Mouse (Mus musculus): ENCODE data around the gene Gm21983. TPM values are rescaled to one million over a fixed set of nuclear protein-coding genes. Genes with fewer than 3 reads are reported as not detected.
A peak's percentile ranks its signal among the peaks of the same experiment; 100 is the strongest.

Gene Gm21983
- polyA plus RNA-seq, 1 experiment from 2014 or later = not detected

- no peaks in the 10 kb centered on the region for H3K27me3 ChIP-seq (ENCODE audit: control insufficient read depth, insufficient read depth, low read length)
- WGBS = 80% methylated on average over 11 of the region's 11 CpGs
- H3K4me3 ChIP-seq (ENCODE audit: low read depth, low read length) = no peak overlapping the region
- no peaks in the 10 kb centered on the region for H3K9me3 ChIP-seq (ENCODE audit: control insufficient read depth, low read length)
- H3K4me1 ChIP-seq (ENCODE audit: control insufficient read depth, insufficient read depth, low read length) = peaks cover 4% of the 10 kb centered on the region; the same call in 1 of the 2 replicates
- H3K4me2 ChIP-seq = no peak overlapping the region
- no peak overlapping the region for H3K27ac ChIP-seq (ENCODE audit: low read depth, low read length)
- ATAC-seq (ENCODE audit: low FRiP score) (no peak), DNase-seq (ENCODE audit: low spot score, missing footprints) (no peak)
- 0 out of 2 replicates have a peak, but pooled peaks cover 5% of the 10 kb centered on the region for H3K36me3 ChIP-seq (ENCODE audit: control insufficient read depth, insufficient read depth, low read length)
- H3K9ac ChIP-seq (ENCODE audit: low read length) = no peak overlapping the region
Measured at GRCm38 (mm10) chr7:27219937-27220336, 39.1 kb upstream of the Gm21983 start.

GRCm38 (mm10) chr7:27218586-27218985 lies 37.7 kb upstream of the Gm21983 start:
- H3K36me3 ChIP-seq (ENCODE audit: control insufficient read depth, insufficient read depth, low read length) = 0 out of 2 replicates have a peak, but pooled peaks cover 5% of the 10 kb centered on the region

GRCm38 (mm10) chr7:27212626-27213025 lies 31.7 kb upstream of the Gm21983 start:
- Histone ChIP-seq H3K27ac (ENCODE audit: low read depth, low read length) (no peak overlapping the region), H3K4me1 (ENCODE audit: control insufficient read depth, insufficient read depth, low read length) (no peaks in the 10 kb centered on the region), H3K4me3 (ENCODE audit: low read depth, low read length) (no peak overlapping the region), H3K36me3 (ENCODE audit: control insufficient read depth, insufficient read depth, low read length) (peaks cover 23% of the 10 kb centered on the region; the same call in 1 of the 2 replicates), H3K9me3 (ENCODE audit: control insufficient read depth, low read length) (no peaks in the 10 kb centered on the region), H3K9ac (ENCODE audit: low read length) (no peak overlapping the region), H3K4me2 (no peak overlapping the region), H3K27me3 (ENCODE audit: control insufficient read depth, insufficient read depth, low read length) (no peaks in the 10 kb centered on the region)
- WGBS = 88% methylated on average over 2 of the region's 2 CpGs
- ATAC-seq (ENCODE audit: low FRiP score) (no peak), DNase-seq (ENCODE audit: low spot score, missing footprints) (no peak)

More at GRCm38 (mm10) chr7:27218586-27218985, 37.7 kb upstream of the Gm21983 start:
- H3K4me2 ChIP-seq = no peak overlapping the region
- no peaks in the 10 kb centered on the region for H3K4me1 ChIP-seq (ENCODE audit: control insufficient read depth, insufficient read depth, low read length)
- H3K4me3 ChIP-seq (ENCODE audit: low read depth, low read length) = no peak overlapping the region
- no peaks in the 10 kb centered on the region for H3K27me3 ChIP-seq (ENCODE audit: control insufficient read depth, insufficient read depth, low read length)
- H3K9me3 ChIP-seq (ENCODE audit: control insufficient read depth, low read length) = no peaks in the 10 kb centered on the region
- DNase-seq (ENCODE audit: low spot score, missing footprints) (no peak), ATAC-seq (ENCODE audit: low FRiP score) (no peak)
- no peak overlapping the region for H3K27ac ChIP-seq (ENCODE audit: low read depth, low read length)
- 91% methylated on average over 7 of the region's 7 CpGs for WGBS
- no peak overlapping the region for H3K9ac ChIP-seq (ENCODE audit: low read length)

GRCm38 (mm10) chr7:27203730-27204449 lies 23.0 kb upstream of the Gm21983 start:
- Histone ChIP-seq H3K27me3 (ENCODE audit: control insufficient read depth, insufficient read depth, low read length) (no peaks in the 10 kb centered on the region), H3K9ac (ENCODE audit: low read length) (no peak overlapping the region), H3K4me3 (ENCODE audit: low read depth, low read length) (no peak overlapping the region), H3K27ac (ENCODE audit: low read depth, low read length) (no peak overlapping the region), H3K4me2 (no peak overlapping the region), H3K36me3 (ENCODE audit: control insufficient read depth, insufficient read depth, low read length) (peaks cover 15% of the 10 kb centered on the region), H3K9me3 (ENCODE audit: control insufficient read depth, low read length) (no peaks in the 10 kb centered on the region), H3K4me1 (ENCODE audit: control insufficient read depth, insufficient read depth, low read length) (no peaks in the 10 kb centered on the region)
- 95% methylated on average over 8 of the region's 8 CpGs for WGBS
- DNase-seq (ENCODE audit: low spot score, missing footprints) (peak; percentile 28), ATAC-seq (ENCODE audit: low FRiP score) (no peak)

- Histone ChIP-seq H3K9ac (ENCODE audit: low read length) (no peak overlapping the region), H3K4me1 (ENCODE audit: control insufficient read depth, insufficient read depth, low read length) (peaks cover 16% of the 10 kb centered on the region), H3K36me3 (ENCODE audit: control insufficient read depth, insufficient read depth, low read length) (peaks cover 8% of the 10 kb centered on the region), H3K4me3 (ENCODE audit: low read depth, low read length) (no peak overlapping the region), H3K27me3 (ENCODE audit: control insufficient read depth, insufficient read depth, low read length) (no peaks in the 10 kb centered on the region), H3K9me3 (ENCODE audit: control insufficient read depth, low read length) (no peaks in the 10 kb centered on the region), H3K4me2 (no peak overlapping the region), H3K27ac (ENCODE audit: low read depth, low read length) (no peak overlapping the region)
- no peak for ATAC-seq (ENCODE audit: low FRiP score)
- DNase-seq (ENCODE audit: low spot score, missing footprints) = peak; percentile 23
- WGBS = 90% methylated on average over 8 of the region's 8 CpGs
Measured at GRCm38 (mm10) chr7:27198779-27199178, 17.9 kb upstream of the Gm21983 start.

GRCm38 (mm10) chr7:27198355-27198754 lies 17.5 kb upstream of the Gm21983 start:
- DNase-seq (ENCODE audit: low spot score, missing footprints) (no peak), ATAC-seq (ENCODE audit: low FRiP score) (no peak)
- no peak overlapping the region for H3K9ac ChIP-seq (ENCODE audit: low read length)
- H3K36me3 ChIP-seq (ENCODE audit: control insufficient read depth, insufficient read depth, low read length) = peaks cover 7% of the 10 kb centered on the region
- no peak overlapping the region for H3K4me2 ChIP-seq
- peaks cover 17% of the 10 kb centered on the region for H3K4me1 ChIP-seq (ENCODE audit: control insufficient read depth, insufficient read depth, low read length)
- no peaks in the 10 kb centered on the region for H3K9me3 ChIP-seq (ENCODE audit: control insufficient read depth, low read length)
- H3K27me3 ChIP-seq (ENCODE audit: control insufficient read depth, insufficient read depth, low read length) = no peaks in the 10 kb centered on the region
- no peak overlapping the region for H3K27ac ChIP-seq (ENCODE audit: low read depth, low read length)
- no peak overlapping the region for H3K4me3 ChIP-seq (ENCODE audit: low read depth, low read length)

GRCm38 (mm10) chr7:27197634-27198033 lies 16.7 kb upstream of the Gm21983 start:
- ATAC-seq (ENCODE audit: low FRiP score) (no peak), DNase-seq (ENCODE audit: low spot score, missing footprints) (no peak)
- no peak overlapping the region for H3K9ac ChIP-seq (ENCODE audit: low read length)
- H3K27me3 ChIP-seq (ENCODE audit: control insufficient read depth, insufficient read depth, low read length) = no peaks in the 10 kb centered on the region
- peaks cover 17% of the 10 kb centered on the region for H3K4me1 ChIP-seq (ENCODE audit: control insufficient read depth, insufficient read depth, low read length)
- WGBS = 89% methylated on average over 8 of the region's 8 CpGs
- no peak overlapping the region for H3K4me3 ChIP-seq (ENCODE audit: low read depth, low read length)
- no peak overlapping the region for H3K4me2 ChIP-seq
- H3K36me3 ChIP-seq (ENCODE audit: control insufficient read depth, insufficient read depth, low read length) = peaks cover 3% of the 10 kb centered on the region
- H3K9me3 ChIP-seq (ENCODE audit: control insufficient read depth, low read length) = no peaks in the 10 kb centered on the region
- H3K27ac ChIP-seq (ENCODE audit: low read depth, low read length) = no peak overlapping the region

- Histone ChIP-seq H3K36me3 (ENCODE audit: control insufficient read depth, insufficient read depth, low read length) (peaks cover 6% of the 10 kb centered on the region), H3K9me3 (ENCODE audit: control insufficient read depth, low read length) (no peaks in the 10 kb centered on the region), H3K4me1 (ENCODE audit: control insufficient read depth, insufficient read depth, low read length) (peaks cover 17% of the 10 kb centered on the region), H3K27ac (ENCODE audit: low read depth, low read length) (no peak overlapping the region), H3K9ac (ENCODE audit: low read length) (no peak overlapping the region), H3K4me2 (no peak overlapping the region), H3K4me3 (ENCODE audit: low read depth, low read length) (no peak overlapping the region), H3K27me3 (ENCODE audit: control insufficient read depth, insufficient read depth, low read length) (no peaks in the 10 kb centered on the region)
- DNase-seq (ENCODE audit: low spot score, missing footprints) (no peak), ATAC-seq (ENCODE audit: low FRiP score) (no peak)
- WGBS = 79% methylated on average over 3 of the region's 3 CpGs
Measured at GRCm38 (mm10) chr7:27197136-27197535, 16.2 kb upstream of the Gm21983 start.

GRCm38 (mm10) chr7:27195681-27196611 lies 15.1 kb upstream of the Gm21983 start, which contains the start of the genes BC024978 and Snrpa:
TSS of gene BC024978 (plus strand) at chr7:27195781.
TSS of gene Snrpa (minus strand) at chr7:27196271.
- H3K36me3 ChIP-seq (ENCODE audit: control insufficient read depth, insufficient read depth, low read length) = peaks cover 15% of the 10 kb centered on the region

More at GRCm38 (mm10) chr7:27195681-27196611, 15.1 kb upstream of the Gm21983 start, which contains the start of the genes BC024978 and Snrpa:
- H3K27ac ChIP-seq (ENCODE audit: low read depth, low read length) = peak within 1 kb of the TSS; percentile 97
- no peaks in the 10 kb centered on the region for H3K27me3 ChIP-seq (ENCODE audit: control insufficient read depth, insufficient read depth, low read length)
- under 1% methylated on average over 64 of the region's 64 CpGs for WGBS
- peak; percentile 97 for DNase-seq (ENCODE audit: low spot score, missing footprints)
- H3K4me3 ChIP-seq (ENCODE audit: low read depth, low read length) = peak within 1 kb of the TSS; percentile 91
- ATAC-seq (ENCODE audit: low FRiP score) = peak; percentile 99
- no peaks in the 10 kb centered on the region for H3K9me3 ChIP-seq (ENCODE audit: control insufficient read depth, low read length)
- peak within 1 kb of the TSS; percentile 96 for H3K9ac ChIP-seq (ENCODE audit: low read length)
- peak within 1 kb of the TSS; percentile 58 for H3K4me2 ChIP-seq
- H3K4me1 ChIP-seq (ENCODE audit: control insufficient read depth, insufficient read depth, low read length) = peaks cover 17% of the 10 kb centered on the region

All from midbrain, embryonic 11.5 days (tissue).